Mouse (Mus musculus): Measurements from ENCODE around the gene Camkmt. TPM values are rescaled to one million over a fixed set of nuclear protein-coding genes. Genes with fewer than 3 reads are reported as not detected.

Gene Camkmt
- total RNA-seq, 2 experiments from 2014 or later: 0.99 to 1.8 TPM

- intact Hi-C loops (cut with DNase I): no loop called here
- no peak for DNase-seq
These were observed 395.7 kb downstream of the Camkmt start for GRCm38 (mm10) chr17:85485946-85486533.

- intact Hi-C loops (cut with DNase I): no loop called here
- DNase-seq: no peak
These were observed 396.5 kb downstream of the Camkmt start for GRCm38 (mm10) chr17:85486585-85487480.

- intact Hi-C loops (cut with DNase I): no loop called here
- no peak for DNase-seq
These were observed 397.2 kb downstream of the Camkmt start for GRCm38 (mm10) chr17:85487531-85487930.

- intact Hi-C loops (cut with DNase I): no loop called here
These were observed 398.5 kb downstream of the Camkmt start for GRCm38 (mm10) chr17:85488601-85489487.

GRCm38 (mm10) chr17:85489488-85489980 lies 399.2 kb downstream of the Camkmt start:
- intact Hi-C loops (cut with DNase I): no loop called here
- DNase-seq: no peak

More at GRCm38 (mm10) chr17:85488601-85489487, 398.5 kb downstream of the Camkmt start:
- no peak for DNase-seq

- intact Hi-C loops (cut with DNase I): no loop called here
- DNase-seq: no peak
These were observed 401.1 kb downstream of the Camkmt start for GRCm38 (mm10) chr17:85491491-85491890.

GRCm38 (mm10) chr17:85493521-85493920 lies 403.2 kb downstream of the Camkmt start:
- DNase-seq: no peak
- intact Hi-C loops (cut with DNase I): no loop called here

GRCm38 (mm10) chr17:85495012-85495754 lies 404.8 kb downstream of the Camkmt start:
- intact Hi-C loops (cut with DNase I): no loop called here
- DNase-seq: no peak

GRCm38 (mm10) chr17:85495871-85496270 lies 405.5 kb downstream of the Camkmt start:
- DNase-seq: no peak
- intact Hi-C loops (cut with DNase I): no loop called here

GRCm38 (mm10) chr17:85504888-85505287 lies 414.5 kb downstream of the Camkmt start:
- no peak for DNase-seq
- intact Hi-C loops (cut with DNase I): no loop called here

GRCm38 (mm10) chr17:85506206-85507088 lies 416.1 kb downstream of the Camkmt start:
- intact Hi-C loops (cut with DNase I): no loop called here

GRCm38 (mm10) chr17:85507089-85507460 lies 416.7 kb downstream of the Camkmt start:
- intact Hi-C loops (cut with DNase I): no loop called here
- DNase-seq: no peak

More at GRCm38 (mm10) chr17:85506206-85507088, 416.1 kb downstream of the Camkmt start:
- no peak for DNase-seq

Other genes starting within 250 kb of the Camkmt start
- 100 to 1,000 TPM; 161 to 177 TPM for gene Ppm1b, start 133.8 kb upstream of the Camkmt start, total RNA-seq (2021)
- gene Slc3a1, start 62.2 kb upstream of the Camkmt start, total RNA-seq (2021): not detected
- gene Prepl, start 311 bp upstream of the Camkmt start, total RNA-seq (2021): 10 to 100 TPM; 24.4 to 34.7 TPM

All from gastrocnemius, postnatal 36 days (tissue).